In genomic region chr2:168565538-168566253, GRCm38 (mm10) we compare ENCODE assay signal across 18 mouse cellular contexts. TPM values are rescaled to one million over a fixed set of nuclear protein-coding genes. Genes with fewer than 3 reads are reported as not detected.
DNase-seq lines count a peak whose midpoint lies in the region; ATAC-seq and TF ChIP-seq lines count a peak whose summit lies in the region.
"Had no signal": no experiment of that assay in that cellular context is flagged by ENCODE, and none has a peak within 500 bp of the region (broad histone marks: within the 10 kb centered on the region; RNA-seq: fewer than 3 reads in every experiment).

No protein-coding gene starts in this region.

- TF ChIP-seq POLR2A in brain, embryonic 14.5 days (IDR thresholded peaks at IDR 0.05; ENCODE audit: borderline replicate concordance, extremely low read depth, insufficient read depth, insufficient read length, poor library complexity, severe bottlenecking) = no peak

- no peak overlapping the region for H3K4me3 ChIP-seq in hindbrain, embryonic 15.5 days
- no peak overlapping the region for H3K4me3 ChIP-seq in hindbrain, embryonic 11.5 days (ENCODE audit: low read depth, low read length)
- H3K4me3 ChIP-seq in lung, embryonic 14.5 days (ENCODE audit: low read depth, low read length) = no peak overlapping the region
- H3K4me3 ChIP-seq: gastrocnemius, adult 2 months; liver, embryonic 12.5 days; midbrain, embryonic 15.5 days had no signal

- H3K36me3 ChIP-seq in hindbrain, embryonic 15.5 days = no peaks in the 10 kb centered on the region
- H3K36me3 ChIP-seq in hindbrain, embryonic 11.5 days (ENCODE audit: control insufficient read depth, insufficient read depth, low read length) = no peaks in the 10 kb centered on the region
- H3K36me3 ChIP-seq in lung, embryonic 14.5 days (ENCODE audit: insufficient read depth) = 0 out of 2 replicates have a peak, but pooled peaks cover 5% of the 10 kb centered on the region
- H3K36me3 ChIP-seq: liver, embryonic 12.5 days; midbrain, embryonic 15.5 days had no signal

- H3K4me2 ChIP-seq in hindbrain, embryonic 15.5 days = no peak overlapping the region
- no peak overlapping the region for H3K4me2 ChIP-seq in hindbrain, embryonic 11.5 days (replicated peaks; ENCODE audit: low read depth, low read length)
- H3K4me2 ChIP-seq in lung, embryonic 14.5 days = no peak overlapping the region
- H3K4me2 ChIP-seq: hindbrain, embryonic 14.5 days; liver, embryonic 12.5 days; midbrain, embryonic 15.5 days had no signal

- 0 out of 2 replicates have a peak, but pooled peaks cover 4% of the 10 kb centered on the region for H3K4me1 ChIP-seq in hindbrain, embryonic 15.5 days (replicated peaks)
- H3K4me1 ChIP-seq in hindbrain, embryonic 11.5 days (replicated peaks; ENCODE audit: control insufficient read depth, insufficient read depth, low read length) = no peaks in the 10 kb centered on the region
- peaks cover 13% of the 10 kb centered on the region; the same call in 1 of the 2 replicates for H3K4me1 ChIP-seq in lung, embryonic 14.5 days (ENCODE audit: insufficient read depth)
- H3K4me1 ChIP-seq: midbrain, embryonic 15.5 days had no signal

- no peak overlapping the region for H3K9ac ChIP-seq in hindbrain, embryonic 15.5 days
- no peak overlapping the region for H3K9ac ChIP-seq in hindbrain, embryonic 11.5 days (ENCODE audit: low read depth, low read length)
- H3K9ac ChIP-seq in lung, embryonic 14.5 days = no peak overlapping the region
- H3K9ac ChIP-seq: forebrain, postnatal 0 days; hindbrain, embryonic 14.5 days; liver, embryonic 12.5 days; midbrain, embryonic 15.5 days had no signal

- TF ChIP-seq CTCF in lung, embryonic 14.5 days (IDR thresholded peaks at IDR 0.05; ENCODE audit: low read depth) = no peak
- no peak for TF ChIP-seq CTCF in brain, embryonic 14.5 days (IDR thresholded peaks at IDR 0.05; ENCODE audit: borderline replicate concordance, extremely low read depth, insufficient read depth, insufficient read length)

- no peaks in the 10 kb centered on the region for H3K27me3 ChIP-seq in hindbrain, embryonic 15.5 days
- H3K27me3 ChIP-seq in hindbrain, embryonic 11.5 days (ENCODE audit: control insufficient read depth, insufficient read depth, low read length) = no peaks in the 10 kb centered on the region
- no peaks in the 10 kb centered on the region for H3K27me3 ChIP-seq in lung, embryonic 14.5 days (ENCODE audit: insufficient read depth, low read length)
- H3K27me3 ChIP-seq: midbrain, embryonic 15.5 days had no signal

- H3K9me3 ChIP-seq in hindbrain, embryonic 15.5 days = no peaks in the 10 kb centered on the region
- H3K9me3 ChIP-seq in hindbrain, embryonic 11.5 days (ENCODE audit: control insufficient read depth, low read length) = no peaks in the 10 kb centered on the region
- H3K9me3 ChIP-seq in lung, embryonic 14.5 days (ENCODE audit: low read depth, low read length) = no peaks in the 10 kb centered on the region
- H3K9me3 ChIP-seq: liver, embryonic 12.5 days; midbrain, embryonic 15.5 days had no signal

- WGBS in hindbrain, embryonic 15.5 days = 77% methylated on average over 19 of the region's 19 CpGs
- 91% methylated on average over 19 of the region's 19 CpGs for WGBS in hindbrain, embryonic 11.5 days
- WGBS in lung, embryonic 14.5 days = 70% methylated on average over 19 of the region's 19 CpGs

- DNase-seq in hindbrain, embryonic 11.5 days (ENCODE audit: low spot score) = no peak
- peak; percentile 81 for DNase-seq in lung, embryonic 14.5 days
- DNase-seq in lung, postnatal 36 days = no peak
- peak; percentile 35 for DNase-seq in brain, embryonic 14.5 days (ENCODE audit: low read depth)
- DNase-seq in lung, postnatal 4 days = peak; percentile 44 to 66
- no peak for DNase-seq in layer of hippocampus, adult 9-11 months
- DNase-seq: adrenal gland, postnatal 36 days; cerebellum, adult 8-10 months; forebrain, postnatal 0 days; gastrocnemius, adult 2 months; heart, adult 11 months; layer of hippocampus, postnatal 36 days; right cerebral cortex, postnatal 4 days had no signal

- H3K27ac ChIP-seq in hindbrain, embryonic 15.5 days (replicated peaks) = no peak overlapping the region
- H3K27ac ChIP-seq in hindbrain, embryonic 11.5 days (ENCODE audit: low read depth, low read length) = no peak overlapping the region
- H3K27ac ChIP-seq in lung, embryonic 14.5 days (ENCODE audit: low read depth) = no peak overlapping the region
- H3K27ac ChIP-seq: gastrocnemius, adult 2 months; hindbrain, embryonic 14.5 days; liver, embryonic 12.5 days; midbrain, embryonic 15.5 days had no signal

- 0 out of 2 replicates have a peak, but pooled peaks have one; percentile 6 for ATAC-seq in hindbrain, embryonic 15.5 days (ENCODE audit: low FRiP score, low read depth)
- no peak for ATAC-seq in hindbrain, embryonic 11.5 days (ENCODE audit: low FRiP score)
- peak; percentile 66 for ATAC-seq in lung, embryonic 14.5 days (ENCODE audit: insufficient read depth)
- ATAC-seq: forebrain, postnatal 0 days; intestine, postnatal 0 days; liver, embryonic 12.5 days; midbrain, embryonic 15.5 days had no signal

RNA-seq across cellular contexts. Expression of gene Nfatc2, which starts 35.8 kb away (rescaled TPM):
- 3.8 and 4.6 TPM in 2 replicates for polyA plus RNA-seq in hindbrain, embryonic 15.5 days (2015; fragmentation: Nextera tagmentation; extraction: Ambion mirVana)
- polyA plus RNA-seq in hindbrain, embryonic 11.5 days (2014; fragmentation: Nextera tagmentation; extraction: Ambion mirVana) = 0.25 and 0.82 TPM in 2 replicates
- polyA plus RNA-seq in lung, embryonic 14.5 days (2014; fragmentation: Nextera tagmentation; extraction: Ambion mirVana) = 2.1 and 2.3 TPM in 2 replicates
- 2.7 and 4.2 TPM in 2 replicates for polyA plus RNA-seq in brain, embryonic 14.5 days (2012; rRNA removed)

Comparison
In these comparisons a context has a peak if more than half of its experiments do, and no peak if none do; other contexts are left out.
1. DNase-seq: peak in lung, embryonic 14.5 days (single experiment), brain, embryonic 14.5 days (single experiment) and lung, postnatal 4 days (2 of 2); none in hindbrain, embryonic 11.5 days (single experiment), lung, postnatal 36 days (single experiment) and layer of hippocampus, adult 9-11 months (single experiment).